Mouse (Mus musculus) forebrain, embryonic 16.5 days (tissue): ENCODE data around the gene Atcay. TPM values are rescaled to one million over a fixed set of nuclear protein-coding genes. Genes with fewer than 3 reads are reported as not detected.

Experiments
- ATAC-seq: fragments of 200-750 bp; cut with Nextera tagmentation; 2 replicates; pipeline ENCODE4 v1.8.0; 2017; ENCODE audit warnings: mild to moderate bottlenecking, moderate library complexity
- H3K27ac ChIP-seq: fragments of 300-500 bp; sonication (generic); 2 replicates; pipeline ENCODE4 v1.5.1; 2014; ENCODE audit warnings: low read length, control low read depth
- H3K27me3 ChIP-seq: fragments of 300-500 bp; sonication (generic); replicated peaks from 2 replicates; pipeline ENCODE4 v1.6.1; 2014; ENCODE audit warnings: low read length; ENCODE audit not compliant: control insufficient read depth, insufficient read depth
- H3K36me3 ChIP-seq: fragments of 300-500 bp; sonication (generic); 2 replicates; pipeline ENCODE4 v1.6.1; 2014; ENCODE audit not compliant: control insufficient read depth, insufficient read depth
- H3K4me1 ChIP-seq: fragments of 300-500 bp; sonication (generic); replicated peaks from 2 replicates; pipeline ENCODE4 v1.6.1; 2014; ENCODE audit warnings: low read length; ENCODE audit not compliant: control insufficient read depth, insufficient read depth
- H3K4me2 ChIP-seq: fragments of 300-500 bp; sonication (generic); 2 replicates; pipeline ENCODE4 v1.6.1; 2014; ENCODE audit warnings: mild to moderate bottlenecking, low read length, control low read depth
- H3K4me3 ChIP-seq: fragments of 300-500 bp; sonication (generic); replicated peaks from 2 replicates; pipeline ENCODE4 v1.5.1; 2014; ENCODE audit warnings: mild to moderate bottlenecking, low read length, control low read depth
- H3K9ac ChIP-seq: fragments of 300-500 bp; sonication (generic); replicated peaks from 2 replicates; pipeline ENCODE4 v1.6.1; 2014; ENCODE audit warnings: low read depth, low read length, control low read depth
- H3K9me3 ChIP-seq: fragments of 300-500 bp; sonication (generic); 2 replicates; pipeline ENCODE4 v1.6.1; 2016; ENCODE audit warnings: low read length; ENCODE audit not compliant: control insufficient read depth
- WGBS: fragments of 180-500 bp; shearing (Covaris S2); extraction: QIAGEN DNeasy Blood & Tissue Kit; methylation state at CpG from one replicate; pipeline ENCODE4 v1.1.7; 2014; 5-methylcytosine and 5-hydroxymethylcytosine counted together
- polyA plus RNA-seq: library from polyadenylated mRNA; unstranded; fragments of >200 nt; fragmentation: Nextera tagmentation; extraction: Ambion mirVana; gene quantifications from 2 replicates; pipeline ENCODE4 v1.2.1, GENCODE M21; 2015

Gene Atcay
- polyA plus RNA-seq, 1 experiment from 2014 or later: 94.9 TPM

DNA sequence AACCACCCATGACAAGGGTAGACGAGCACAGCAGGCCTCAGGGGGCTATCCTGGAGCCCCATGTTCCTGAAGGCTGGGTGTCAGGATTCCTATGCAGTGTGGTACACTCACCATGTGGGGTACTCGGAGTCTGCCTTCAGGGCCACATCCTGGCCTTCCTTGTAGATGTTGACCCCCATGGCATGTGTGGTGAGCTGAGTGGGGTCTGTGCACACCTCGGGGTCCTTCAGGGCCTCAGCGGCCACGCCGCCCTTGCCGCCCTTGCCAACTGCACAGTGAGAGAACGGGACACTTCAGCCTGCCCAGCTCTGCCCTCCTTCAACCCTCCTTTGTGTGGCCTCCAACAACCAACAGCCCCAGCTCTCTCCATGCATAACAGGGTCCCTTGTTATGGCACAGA is 34.9 kb upstream of the Atcay start:
- Histone ChIP-seq H3K4me3 (no peak overlapping the region; the same call in 1 of the 2 replicates), H3K4me2 (peak overlapping the region; percentile 46; the same call in 1 of the 2 replicates), H3K36me3 (0 out of 2 replicates have a peak, but pooled peaks cover 5% of the 10 kb centered on the region), H3K4me1 (peaks cover 25% of the 10 kb centered on the region), H3K27me3 (no peaks in the 10 kb centered on the region), H3K9me3 (no peaks in the 10 kb centered on the region), H3K27ac (no peak overlapping the region), H3K9ac (0 out of 2 replicates have a peak overlapping the region, but pooled peaks have one; percentile 9)
- WGBS: 96% methylated on average over 8 of the region's 8 CpGs
- ATAC-seq: no peak

GRCm38 (mm10) chr10:81261025-81261424 is 30.4 kb upstream of the Atcay start:
- ATAC-seq: no peak
- no peaks in the 10 kb centered on the region for H3K9me3 ChIP-seq
- H3K36me3 ChIP-seq: 0 out of 2 replicates have a peak, but pooled peaks cover 5% of the 10 kb centered on the region
- no peak overlapping the region for H3K4me2 ChIP-seq
- H3K4me1 ChIP-seq: peaks cover 24% of the 10 kb centered on the region
- WGBS: 89% methylated on average over 4 of the region's 4 CpGs
- no peak overlapping the region for H3K27ac ChIP-seq
- H3K9ac ChIP-seq: no peak overlapping the region
- peaks cover 18% of the 10 kb centered on the region for H3K27me3 ChIP-seq
- H3K4me3 ChIP-seq: no peak overlapping the region

DNA sequence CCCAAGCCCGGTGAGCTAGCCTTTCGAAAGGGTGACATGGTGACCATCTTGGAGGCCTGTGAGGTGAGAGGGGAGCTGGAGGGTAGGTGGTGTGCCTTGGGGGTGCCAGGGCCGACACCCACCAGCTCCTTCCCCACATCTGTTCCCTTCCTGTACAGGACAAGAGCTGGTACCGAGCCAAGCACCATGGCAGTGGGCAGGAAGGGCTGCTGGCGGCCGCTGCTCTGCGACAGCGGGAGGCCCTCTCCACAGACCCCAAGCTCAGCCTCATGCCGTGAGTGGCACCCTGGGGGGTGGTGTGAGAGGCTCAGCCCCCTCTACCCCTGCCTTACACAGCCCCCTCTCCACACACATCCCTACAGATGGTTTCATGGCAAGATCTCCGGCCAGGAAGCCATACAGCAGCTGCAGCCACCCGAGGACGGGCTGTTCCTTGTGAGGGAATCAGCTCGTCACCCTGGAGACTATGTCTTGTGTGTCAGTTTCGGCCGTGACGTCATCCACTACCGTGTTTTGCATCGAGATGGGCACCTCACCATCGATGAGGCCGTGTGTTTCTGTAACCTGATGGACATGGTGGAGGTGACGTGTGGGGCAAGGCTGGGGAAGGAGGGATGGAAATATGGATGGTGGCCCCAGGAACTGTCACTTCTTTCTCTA is 28.7 kb upstream of the Atcay start:
- H3K9ac ChIP-seq: no peak overlapping the region
- ATAC-seq: no peak
- peaks cover 20% of the 10 kb centered on the region for H3K27me3 ChIP-seq
- peaks cover 17% of the 10 kb centered on the region for H3K4me1 ChIP-seq
- WGBS: 40% methylated on average over 21 of the region's 21 CpGs
- no peak overlapping the region for H3K27ac ChIP-seq
- H3K36me3 ChIP-seq: 0 out of 2 replicates have a peak, but pooled peaks cover 5% of the 10 kb centered on the region
- H3K9me3 ChIP-seq: no peaks in the 10 kb centered on the region
- H3K4me2 ChIP-seq: no peak overlapping the region
- H3K4me3 ChIP-seq: no peak overlapping the region

DNA sequence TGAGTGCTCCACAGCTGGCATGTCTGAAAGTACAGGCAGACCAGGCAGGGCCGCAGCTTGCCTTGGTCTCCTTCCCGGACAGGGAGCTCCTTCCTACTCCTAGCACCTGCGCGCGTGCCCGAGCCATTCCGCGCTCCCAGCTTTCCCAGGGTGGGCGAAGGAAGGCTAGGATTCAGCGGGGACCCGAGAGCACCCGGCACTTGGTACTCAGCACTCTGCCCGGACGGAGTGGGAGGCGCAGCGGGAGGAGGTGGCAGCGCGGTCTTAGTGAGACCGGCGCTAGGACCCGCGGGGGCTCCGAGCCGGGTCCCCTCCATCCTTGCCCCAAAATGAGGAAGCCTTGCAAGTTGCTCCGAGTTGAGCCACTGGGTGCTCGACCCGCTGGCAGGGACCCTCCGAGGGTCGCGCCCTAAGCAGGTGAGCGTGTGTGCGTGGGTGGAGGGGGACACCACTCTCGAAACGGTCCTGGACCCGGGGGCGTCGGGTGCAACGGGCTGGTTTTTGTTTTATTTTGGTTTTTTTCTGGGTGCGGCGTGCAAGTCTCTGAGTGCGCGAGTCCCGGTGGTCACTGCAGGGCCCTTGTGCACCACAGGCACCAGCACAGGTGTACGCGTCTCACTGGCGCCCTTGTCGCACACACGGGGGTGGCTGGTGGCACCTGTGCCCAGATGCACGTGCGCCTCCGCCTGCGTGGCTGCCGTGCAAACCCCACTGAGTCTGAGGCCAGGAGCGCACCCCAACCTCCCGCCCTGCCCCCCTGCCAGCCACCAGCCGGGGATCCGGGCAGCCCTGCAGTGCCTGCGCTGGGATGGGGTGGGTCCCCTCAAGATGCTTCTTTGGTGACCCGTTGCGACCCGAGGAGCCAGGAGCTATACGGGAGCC is 26.8 kb upstream of the Atcay start:
- WGBS: 2% methylated on average over 62 of the region's 62 CpGs
- Histone ChIP-seq H3K4me2 (peak overlapping the region; percentile 90), H3K9me3 (no peaks in the 10 kb centered on the region), H3K9ac (peak overlapping the region; percentile 70), H3K27me3 (peaks cover 29% of the 10 kb centered on the region), H3K4me1 (peaks cover 25% of the 10 kb centered on the region), H3K4me3 (peak overlapping the region; percentile 65), H3K36me3 (0 out of 2 replicates have a peak, but pooled peaks cover 2% of the 10 kb centered on the region), H3K27ac (no peak overlapping the region)
- 0 out of 2 replicates have a peak, but pooled peaks have one; percentile 10 for ATAC-seq

DNA sequence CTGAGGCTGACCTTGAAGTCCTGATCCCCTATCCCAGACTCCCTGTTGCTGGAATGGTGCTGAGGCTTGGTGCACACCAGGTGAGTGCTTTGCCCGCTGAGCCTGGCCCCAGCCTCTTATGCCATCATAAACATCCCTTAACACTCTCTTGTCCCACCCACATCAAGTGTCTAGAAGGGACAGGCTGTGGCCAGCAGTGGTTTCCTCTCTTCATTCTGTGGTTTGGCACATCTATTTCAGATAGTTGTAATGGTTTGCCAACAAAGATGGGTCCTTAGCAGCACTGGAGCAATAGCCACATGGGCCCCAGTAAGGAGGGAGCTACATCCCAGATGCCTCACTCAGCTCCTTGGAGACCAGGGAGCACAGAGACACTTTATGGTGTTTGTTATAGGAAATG is 24.3 kb upstream of the Atcay start:
- Histone ChIP-seq H3K4me2 (no peak overlapping the region), H3K36me3 (no peaks in the 10 kb centered on the region), H3K9ac (no peak overlapping the region), H3K4me3 (no peak overlapping the region), H3K27ac (no peak overlapping the region), H3K9me3 (no peaks in the 10 kb centered on the region), H3K4me1 (peaks cover 28% of the 10 kb centered on the region), H3K27me3 (peaks cover 43% of the 10 kb centered on the region)
- 53% methylated on average over 1 of the region's 1 CpGs for WGBS
- no peak for ATAC-seq

DNA sequence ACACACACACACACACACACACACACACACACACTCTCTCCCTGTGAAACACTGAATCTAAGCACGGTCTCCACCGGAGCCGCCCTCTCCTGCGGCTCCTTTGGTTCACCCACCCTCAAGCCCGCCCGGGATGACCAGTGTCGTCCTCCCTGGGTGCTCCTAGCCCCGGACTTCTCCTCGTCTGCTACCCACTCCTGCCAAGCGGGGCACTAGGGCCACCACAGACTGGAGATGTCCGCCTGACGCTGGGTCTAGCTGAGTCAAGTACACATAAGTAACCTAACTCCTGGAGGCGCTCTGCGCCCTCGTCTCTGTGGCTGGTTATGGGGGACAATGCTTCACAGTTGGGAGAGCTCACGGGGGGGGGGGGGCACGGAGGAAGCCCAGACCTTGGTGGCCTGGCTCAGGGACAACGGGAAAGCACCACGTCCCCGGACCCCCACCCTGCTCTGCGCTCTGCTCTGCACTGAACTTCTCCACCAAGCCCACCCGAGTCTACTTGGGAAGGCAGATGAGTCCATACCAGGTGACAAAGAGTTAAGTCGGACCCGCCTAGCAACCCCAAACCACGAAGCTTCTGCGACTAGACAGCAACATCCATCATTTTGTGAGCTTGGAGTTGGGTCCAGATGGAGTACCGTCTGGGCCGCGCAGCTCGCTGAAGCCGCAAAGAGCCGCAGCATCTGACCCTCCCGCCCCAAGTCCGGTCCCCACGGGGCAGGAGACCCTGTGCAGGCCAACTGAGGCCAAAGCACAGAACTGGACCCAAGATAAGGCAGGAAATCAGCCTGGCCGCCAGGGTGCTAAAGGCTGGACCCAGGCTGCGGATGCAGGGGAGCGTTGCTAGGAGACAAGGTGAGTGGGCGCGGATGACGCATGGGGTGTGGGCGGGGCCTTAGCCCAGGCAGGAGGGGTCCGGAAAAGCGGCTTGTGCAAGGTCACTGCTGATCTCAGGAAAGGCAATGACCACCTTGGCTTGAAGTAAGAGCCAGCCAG is 22.1 kb upstream of the Atcay start, which contains the start of gene Matk:
Matk (plus strand) TSS at position 512 of the 996 bp plus-strand sequence.
- peak within 1 kb of the TSS; percentile 43 for H3K4me3 ChIP-seq
- peak within 1 kb of the TSS; percentile 47 for H3K9ac ChIP-seq
- H3K27ac ChIP-seq: no peak within 1 kb of the TSS
- H3K9me3 ChIP-seq: no peaks in the 10 kb centered on the region
- 6% methylated on average over 43 of the region's 44 CpGs for WGBS
- peaks cover 33% of the 10 kb centered on the region for H3K27me3 ChIP-seq
- peak within 1 kb of the TSS; percentile 68 for H3K4me2 ChIP-seq
- H3K36me3 ChIP-seq: no peaks in the 10 kb centered on the region
- H3K4me1 ChIP-seq: peaks cover 20% of the 10 kb centered on the region
- ATAC-seq: peak; percentile 71

DNA sequence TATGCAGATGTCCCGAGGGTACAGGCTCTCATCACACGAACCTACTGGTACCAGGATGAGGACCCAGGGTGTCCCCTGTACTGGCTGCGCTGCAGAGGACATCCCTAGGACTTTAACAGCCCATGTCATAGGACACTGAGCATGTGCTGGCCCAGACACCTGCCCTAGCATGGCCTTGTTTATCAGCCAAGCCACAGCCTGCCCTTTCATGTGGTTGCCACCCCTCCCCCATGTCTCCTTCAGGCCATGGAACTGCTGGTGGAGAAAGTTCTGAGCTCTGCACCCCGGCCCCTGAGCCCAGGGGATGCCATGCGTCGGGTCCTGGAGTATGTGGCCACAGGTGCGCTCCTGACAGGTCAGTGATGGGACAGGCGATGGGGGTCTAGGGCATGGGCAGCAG is 18.8 kb upstream of the Atcay start:
- WGBS: 85% methylated on average over 8 of the region's 8 CpGs
- H3K9me3 ChIP-seq: no peaks in the 10 kb centered on the region

GRCm38 (mm10) chr10:81247804-81248203 is 17.2 kb upstream of the Atcay start:
- 98% methylated on average over 2 of the region's 2 CpGs for WGBS
- Histone ChIP-seq H3K9me3 (no peaks in the 10 kb centered on the region), H3K4me2 (no peak overlapping the region), H3K27ac (no peak overlapping the region), H3K4me3 (no peak overlapping the region), H3K36me3 (no peaks in the 10 kb centered on the region), H3K27me3 (peaks cover 16% of the 10 kb centered on the region; the same call in 1 of the 2 replicates), H3K9ac (no peak overlapping the region), H3K4me1 (peaks cover 8% of the 10 kb centered on the region)
- ATAC-seq: no peak

More for the DNA sequence above, 18.8 kb upstream of the Atcay start:
- peaks cover 12% of the 10 kb centered on the region for H3K4me1 ChIP-seq
- no peak overlapping the region for H3K4me2 ChIP-seq
- no peak overlapping the region for H3K4me3 ChIP-seq
- no peak for ATAC-seq
- H3K9ac ChIP-seq: no peak overlapping the region
- H3K27me3 ChIP-seq: peaks cover 23% of the 10 kb centered on the region; the same call in 1 of the 2 replicates
- no peak overlapping the region for H3K27ac ChIP-seq
- H3K36me3 ChIP-seq: no peaks in the 10 kb centered on the region
